Mouse (Mus musculus) liver, adult 2 months (tissue): ENCODE results near the gene Dusp13.

ENCODE experiments used
- CTCF ChIP-seq: fragments of 200-500 bp; IDR thresholded peaks from 2 replicates; pipeline ENCODE4 v1.5.1; 2011; ENCODE audit warnings: low read depth, low read length, control low read depth
- POLR2A ChIP-seq: fragments of 200-500 bp; IDR thresholded peaks from 2 replicates; pipeline ENCODE4 v1.6.1; 2011; ENCODE audit warnings: low read length, control low read depth; ENCODE audit not compliant: insufficient read depth; ENCODE audit errors: extremely low read depth

DNA sequence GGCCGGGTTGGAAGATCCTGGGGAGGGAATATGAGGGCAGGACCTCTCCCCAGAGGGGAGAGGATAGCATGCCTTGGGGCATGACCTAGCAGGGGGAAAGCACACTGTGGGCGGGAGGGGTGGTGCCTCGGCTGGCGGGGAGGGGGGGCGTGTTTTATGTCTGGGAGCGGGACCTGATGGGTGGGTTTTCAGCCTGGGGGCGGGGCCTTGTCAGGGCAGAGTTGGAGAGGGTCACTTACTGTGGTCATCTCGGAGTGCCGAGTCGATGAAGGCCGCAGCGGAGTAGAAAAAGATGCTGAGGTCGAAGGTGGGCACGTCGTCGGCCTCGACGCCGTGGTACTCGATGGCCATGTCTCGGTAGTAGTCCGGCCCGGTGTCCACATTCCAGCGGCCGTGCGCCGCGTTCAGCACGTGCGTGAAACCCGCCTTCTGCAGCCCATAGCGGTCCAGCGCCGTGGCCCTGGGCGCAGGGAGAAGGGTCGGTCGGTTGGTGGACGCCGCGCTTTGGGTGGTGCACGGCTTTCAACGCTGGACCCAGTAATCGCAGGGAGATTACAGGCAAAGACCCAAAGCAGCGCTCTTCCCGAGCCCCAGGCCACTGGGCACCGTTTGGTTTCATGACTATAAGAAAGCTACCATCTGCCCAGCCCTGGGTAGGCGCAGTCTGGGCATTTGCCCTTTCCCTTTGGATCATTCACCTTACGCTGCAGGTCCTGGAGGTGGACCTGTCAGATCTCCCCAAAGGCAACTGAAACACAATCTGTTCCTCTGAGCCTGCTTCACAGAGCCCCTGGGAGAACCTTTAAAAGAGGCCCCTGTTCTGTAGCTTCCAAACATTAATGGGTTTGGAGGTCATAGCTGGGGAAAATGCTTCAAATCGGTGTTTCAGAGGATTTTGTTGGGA is 64.4 kb downstream of the Dusp13 start:
- TF ChIP-seq CTCF, result no peak
- TF ChIP-seq POLR2A, result no peak
